Mouse (Mus musculus) lung, postnatal 25 days (tissue): ENCODE data around the gene Capn5.
"Not testable (repeated sequence)": the region's sequence is repeated elsewhere in the genome, so short reads cannot be mapped to it uniquely, and the experiment has no call there.

ENCODE experiments used
- DNase-seq: peaks from one replicate; pipeline ENCODE4 v3.0.0; 2022; ENCODE audit warnings: low spot score

Capn5 gene

GRCm38 (mm10) chr7:98177929-98178559 is at the start of gene Capn5:
Gene Capn5 (minus strand): TSS chr7:98178274.
- peak; percentile 60 for DNase-seq

- no peak for DNase-seq
These were observed 45.7 kb upstream of the Capn5 start for GRCm38 (mm10) chr7:98223796-98224195.

- no peak for DNase-seq
These were observed 38.6 kb upstream of the Capn5 start for GRCm38 (mm10) chr7:98216713-98217112.

- DNase-seq, result no peak
These were observed 24.9 kb upstream of the Capn5 start for GRCm38 (mm10) chr7:98202946-98203345.

GRCm38 (mm10) chr7:98201493-98202028 is 23.5 kb upstream of the Capn5 start:
- no peak for DNase-seq

- no peak for DNase-seq
These were observed 22.3 kb upstream of the Capn5 start for GRCm38 (mm10) chr7:98200396-98200795.

- DNase-seq, result no peak
These were observed 21.3 kb upstream of the Capn5 start, which contains the start of gene B3gnt6 for GRCm38 (mm10) chr7:98199381-98199780. Gene B3gnt6 (minus strand): TSS chr7:98199481.

GRCm38 (mm10) chr7:98195151-98195801 is 17.2 kb upstream of the Capn5 start:
- DNase-seq, result no peak

- no peak for DNase-seq
These were observed 16.1 kb upstream of the Capn5 start for GRCm38 (mm10) chr7:98194026-98194792.

- peak; percentile 32 for DNase-seq
These were observed 15.5 kb upstream of the Capn5 start for GRCm38 (mm10) chr7:98193515-98194025.

GRCm38 (mm10) chr7:98191571-98192250 is 13.6 kb upstream of the Capn5 start:
- peak; percentile 44 for DNase-seq

- DNase-seq, result no peak
These were observed 12.5 kb upstream of the Capn5 start for GRCm38 (mm10) chr7:98190578-98190977.

GRCm38 (mm10) chr7:98189745-98190144 is 11.7 kb upstream of the Capn5 start:
- DNase-seq, result peak; percentile 50

GRCm38 (mm10) chr7:98188680-98189079 is 10.6 kb upstream of the Capn5 start:
- DNase-seq, result no peak

GRCm38 (mm10) chr7:98188238-98188637 is 10.2 kb upstream of the Capn5 start:
- DNase-seq, result no peak

GRCm38 (mm10) chr7:98187332-98187731 is 9.3 kb upstream of the Capn5 start:
- DNase-seq, result not testable (repeated sequence)

GRCm38 (mm10) chr7:98186637-98187036 is 8.6 kb upstream of the Capn5 start:
- no peak for DNase-seq

GRCm38 (mm10) chr7:98185326-98185725 is 7.3 kb upstream of the Capn5 start:
- DNase-seq, result no peak

- DNase-seq, result no peak
These were observed 622 bp upstream of the Capn5 start for GRCm38 (mm10) chr7:98178560-98179231.

- no peak for DNase-seq
These were observed 527 bp downstream of the Capn5 start for GRCm38 (mm10) chr7:98177566-98177928.

- no peak for DNase-seq
These were observed 996 bp downstream of the Capn5 start for GRCm38 (mm10) chr7:98177071-98177485.
